Mouse (Mus musculus): ENCODE results near the gene Nrxn1.

DNA sequence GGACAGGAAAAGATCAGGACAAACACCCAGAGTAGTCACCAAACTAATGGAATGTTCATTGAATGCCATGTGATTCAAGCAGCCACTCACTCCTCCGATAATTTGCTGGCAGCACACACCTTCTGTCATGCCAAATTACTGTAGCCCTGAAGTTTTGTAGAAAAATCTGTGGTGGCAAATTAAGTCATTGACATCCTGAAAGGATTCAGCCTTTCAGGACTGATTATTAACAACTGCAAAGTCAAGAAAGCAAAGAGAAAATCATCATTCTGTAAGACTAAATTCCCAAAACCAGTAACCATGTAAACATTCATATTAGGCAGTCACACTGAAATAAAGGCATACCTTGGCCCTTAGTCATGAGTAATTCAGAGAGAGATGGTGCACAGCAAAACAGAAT, 662.7 kb downstream of the Nrxn1 start:
- TF ChIP-seq SMC3 (IDR thresholded peaks at IDR 0.05; ENCODE audit: low read depth, low read length) = no peak
- TF ChIP-seq CHD1 (IDR thresholded peaks at IDR 0.05; ENCODE audit: low read depth, low read length) = no peak
- TF ChIP-seq KAT2A (conservative IDR thresholded peaks at IDR 0.05; ENCODE audit: low read depth, low read length) = no peak
- TF ChIP-seq EP300 (IDR thresholded peaks at IDR 0.05; ENCODE audit: low read depth in 1 of 2, low read length in 2 of 2) = no peak
- no peak for TF ChIP-seq CTCF (IDR thresholded peaks at IDR 0.05 in 2 of 3, conservative IDR thresholded peaks at IDR 0.05 in 1 of 3; ENCODE audit: control insufficient read depth in 1 of 3, insufficient read depth in 1 of 3, low read depth in 2 of 3, low read length in 3 of 3, poor library complexity in 1 of 3, severe bottlenecking in 1 of 3)
- no peak for TF ChIP-seq TAL1 (IDR thresholded peaks at IDR 0.05; ENCODE audit: low read length)
- no peak for TF ChIP-seq RCOR1 (IDR thresholded peaks at IDR 0.05; ENCODE audit: low read depth, low read length)

Measured in MEL (cell line).